Mouse (Mus musculus): ENCODE measurements around the gene St8sia6. TPM values are rescaled to one million over a fixed set of nuclear protein-coding genes. Genes with fewer than 3 reads are reported as not detected.

Gene St8sia6
- 0.41 and 0.50 TPM in 2 replicates for polyA plus RNA-seq (2012; rRNA removed)

GRCm38 (mm10) chr2:13793969-13794363 is at the start of gene St8sia6:
Gene St8sia6 (minus strand): TSS chr2:13794064.

Other genes with a start within 250 kb of the St8sia6 start
- gene Trdmt1, start 249.4 kb downstream of the St8sia6 start, polyA plus RNA-seq (2012; rRNA removed): 0.81 and 1.0 TPM in 2 replicates
- 775 and 902 TPM in 2 replicates for gene Vim, start 220.1 kb downstream of the St8sia6 start, polyA plus RNA-seq (2012; rRNA removed)